Mouse (Mus musculus): ENCODE measurements around the gene Hoxd10.

Gene Hoxd10

DNA sequence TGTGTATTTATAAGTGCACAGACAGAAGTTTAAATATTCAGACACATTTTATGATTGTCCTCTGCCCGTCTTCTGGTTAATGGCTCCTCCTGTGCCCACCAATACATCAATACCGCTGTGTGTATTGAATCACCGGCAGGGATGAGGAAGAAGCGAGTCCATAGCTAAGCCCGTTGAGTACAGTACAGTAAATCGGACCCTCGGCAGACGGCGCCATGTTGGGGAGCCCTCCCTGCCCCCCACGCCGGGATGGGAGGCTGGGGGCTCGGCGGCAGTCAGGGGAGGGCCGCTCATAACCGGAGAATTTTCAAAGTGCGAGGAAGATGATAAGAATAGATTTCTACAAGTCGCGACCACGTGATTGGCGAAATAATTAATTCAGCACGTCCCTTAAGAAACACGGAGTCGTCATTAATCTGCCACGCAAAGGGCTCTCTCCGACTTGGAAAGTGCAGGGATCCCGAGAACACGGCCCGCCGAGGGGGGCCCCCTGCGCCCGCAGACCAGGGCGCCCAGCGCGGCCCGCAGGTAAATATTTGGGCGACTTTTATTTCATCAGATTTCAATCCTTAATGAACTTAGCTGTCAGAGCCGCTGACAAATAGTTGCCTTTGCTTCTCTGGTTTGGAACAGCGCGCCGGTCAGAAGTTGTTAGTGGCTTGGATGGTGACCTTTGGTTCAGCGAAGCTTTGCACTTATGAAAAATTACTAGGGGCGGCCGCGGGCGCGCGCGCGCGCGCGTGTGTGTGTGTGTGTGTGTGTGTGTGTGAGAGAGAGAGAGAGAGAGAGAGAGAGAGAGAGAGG, 41.0 kb downstream of the Hoxd10 start:
- no peak for DNase-seq

DNA sequence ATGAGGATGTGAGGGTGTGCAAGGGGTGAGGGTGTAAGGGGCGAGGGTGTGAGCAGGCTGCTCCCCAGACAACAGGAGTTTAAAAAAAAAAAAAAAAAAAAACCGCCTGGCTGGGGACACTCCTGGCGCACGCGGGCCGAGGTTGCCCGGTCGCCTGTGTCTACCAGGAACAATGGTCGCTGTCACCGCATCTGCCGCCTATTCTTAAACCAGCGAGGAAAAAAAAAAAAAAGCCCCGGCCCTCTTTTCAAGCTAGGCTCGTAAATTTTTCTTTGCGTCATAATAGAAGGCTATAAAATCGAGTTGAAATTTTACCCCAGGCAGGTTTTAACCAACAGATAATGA, 41.6 kb downstream of the Hoxd10 start:
- DNase-seq: no peak

DNA sequence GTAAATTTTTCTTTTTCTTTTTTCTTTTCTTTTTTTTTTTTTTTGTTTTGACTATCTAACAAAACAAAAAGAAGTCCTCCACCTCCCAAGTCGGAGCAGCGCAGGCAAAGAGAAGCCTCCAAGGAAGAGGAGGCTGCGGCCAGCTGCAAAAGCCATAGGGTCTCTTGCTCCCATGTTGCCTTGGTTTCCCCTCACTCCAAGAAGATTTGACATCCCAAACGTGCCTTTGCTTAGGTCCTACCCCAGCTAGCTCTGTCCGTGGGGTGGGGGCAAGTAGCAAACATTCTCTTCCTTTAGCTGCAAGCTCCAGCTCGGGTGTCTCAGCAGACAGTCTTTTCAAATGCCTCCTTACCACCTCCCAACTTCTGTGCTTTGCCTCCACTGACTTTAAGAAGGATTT, 42.0 kb downstream of the Hoxd10 start:
- no peak for DNase-seq

DNA sequence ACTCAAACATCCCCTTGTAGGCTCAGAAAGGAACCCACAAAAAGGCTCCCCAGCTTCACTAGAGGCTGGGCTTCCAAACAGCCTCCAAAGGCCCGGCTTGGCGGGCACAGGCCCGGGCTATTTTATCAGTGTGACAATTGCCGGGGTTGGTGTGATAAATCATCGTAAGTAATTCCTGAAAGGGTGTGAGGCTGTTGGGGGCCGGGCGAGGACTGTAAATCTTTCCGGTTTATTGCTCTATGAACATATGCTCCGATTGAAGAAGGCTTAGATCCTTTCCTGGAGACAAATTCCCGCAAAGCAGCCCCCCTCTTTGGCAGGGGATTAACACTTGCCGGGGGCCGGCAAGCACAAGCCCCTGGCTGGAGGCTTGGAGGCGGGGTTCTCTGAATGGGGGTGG, 42.7 kb downstream of the Hoxd10 start:
- no peak for DNase-seq

DNA sequence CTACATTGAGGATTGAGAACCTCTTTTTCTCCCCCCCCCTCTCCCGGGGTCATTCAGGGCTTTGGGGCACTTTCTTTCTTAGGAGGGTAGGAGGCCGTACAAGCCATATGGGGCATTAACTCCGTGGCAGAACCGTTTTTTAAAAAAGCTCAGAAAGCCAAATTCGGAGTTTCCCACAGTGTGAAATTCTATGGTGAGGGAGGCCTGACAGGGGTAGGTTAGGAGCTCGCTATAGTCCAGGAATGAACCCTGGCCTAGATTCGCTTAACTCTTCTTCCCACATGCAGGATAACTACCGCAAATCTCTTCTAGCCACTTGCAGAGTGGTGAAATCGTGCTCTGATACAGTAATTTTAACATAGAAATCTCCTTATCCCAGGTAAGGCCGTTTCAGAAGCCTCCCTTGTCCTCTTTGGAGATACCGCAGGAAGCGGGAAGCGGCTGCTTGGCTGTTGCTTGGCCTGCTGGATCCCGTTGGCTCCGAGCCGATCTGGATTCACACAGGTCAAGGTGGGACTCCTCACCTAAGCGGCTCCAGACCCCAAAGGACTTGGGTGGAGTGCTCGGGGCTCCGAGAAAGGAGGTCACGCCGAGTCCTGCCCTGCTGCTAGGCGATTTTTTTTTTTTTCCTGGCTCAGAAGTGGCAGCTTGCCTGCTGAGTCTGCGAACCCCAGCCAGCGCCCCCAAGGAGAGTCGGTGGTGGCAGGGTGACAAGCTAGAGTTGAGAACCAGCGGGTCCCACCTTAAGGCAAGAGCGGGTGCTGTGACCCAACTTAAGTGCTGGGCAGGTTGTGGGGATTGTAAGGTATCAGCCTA, 43.5 kb downstream of the Hoxd10 start:
- no peak for DNase-seq

DNA sequence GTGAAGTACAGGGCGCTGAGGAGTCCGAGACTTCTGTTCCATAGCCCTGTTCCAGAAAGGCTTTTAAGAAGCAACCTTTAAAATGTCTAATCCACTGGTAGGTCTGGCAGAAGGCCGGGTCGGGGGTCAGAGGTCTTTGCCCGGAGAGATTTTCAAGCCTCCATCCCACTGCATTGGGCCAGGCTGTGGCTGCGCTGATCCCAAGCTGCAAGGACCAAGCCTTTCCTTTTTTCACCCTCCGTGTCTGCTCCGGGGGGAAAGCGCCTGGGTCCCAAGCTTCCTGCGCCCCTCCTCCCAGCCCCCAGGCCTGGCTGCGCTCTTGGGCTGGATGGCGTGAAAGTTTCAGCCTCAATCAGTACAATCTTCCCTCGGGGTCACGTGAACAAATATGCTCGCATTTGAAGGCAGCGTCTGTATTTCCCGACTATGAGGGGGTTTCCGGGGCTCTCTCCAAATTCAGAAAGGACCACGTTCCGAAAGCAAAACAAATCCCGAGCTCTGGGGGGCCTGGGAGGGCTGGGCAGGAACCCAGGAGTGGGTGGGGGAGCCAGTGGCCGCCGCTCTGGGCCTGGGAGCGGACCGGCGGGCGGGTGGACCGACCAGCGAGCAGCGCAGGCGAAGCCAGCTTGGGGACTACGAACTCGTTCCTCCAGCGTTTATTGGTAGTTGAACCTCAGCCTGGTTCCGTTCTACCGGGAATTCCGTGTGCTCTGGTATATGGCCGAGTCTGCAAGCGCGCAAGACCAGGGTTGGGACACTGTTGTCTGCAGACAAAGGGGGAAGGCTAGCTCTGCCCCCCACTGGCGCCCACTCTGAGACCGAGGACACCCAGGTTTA, 44.3 kb downstream of the Hoxd10 start:
- peak; percentile 8 for DNase-seq

DNA sequence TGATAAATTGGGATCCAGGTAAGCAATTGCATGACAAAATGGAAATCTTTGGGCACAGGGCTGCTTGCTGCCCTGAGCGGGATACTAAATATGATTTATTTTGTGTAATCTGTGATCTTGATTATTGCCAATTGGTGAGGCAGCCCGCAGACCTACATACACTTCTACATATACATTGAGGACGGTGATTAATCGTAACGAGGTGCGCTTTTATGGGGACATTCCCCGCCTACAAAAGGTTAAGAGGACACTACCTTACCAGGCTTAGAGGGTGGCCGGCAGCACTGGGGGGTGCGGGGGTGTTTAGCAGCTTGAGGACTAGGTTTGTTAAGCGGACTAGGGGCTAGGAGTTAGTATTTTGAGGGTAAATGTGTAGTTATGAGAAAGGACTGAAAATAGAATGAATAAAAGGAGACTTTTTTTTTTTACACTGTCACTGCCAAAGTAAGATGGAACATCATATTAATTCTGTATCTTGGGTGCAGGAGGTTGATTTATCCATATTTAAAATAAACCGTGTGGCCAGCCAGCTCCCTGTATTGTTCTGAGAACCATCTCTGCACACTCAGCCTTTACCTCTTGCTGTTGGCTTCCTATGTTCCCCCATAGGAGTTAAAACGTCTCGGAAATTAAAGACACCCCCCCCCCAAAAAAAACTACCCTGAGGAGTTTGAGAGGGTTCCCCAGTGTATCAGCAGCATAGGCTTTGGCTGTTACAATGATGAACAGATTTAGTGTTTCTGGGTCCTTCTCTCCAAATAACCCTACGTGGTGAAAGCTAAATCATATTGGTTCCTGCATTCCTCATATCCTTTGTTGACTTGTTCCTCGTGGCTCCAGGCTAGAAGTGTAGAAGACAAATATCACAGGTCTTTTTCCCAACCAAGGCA, 45.2 kb downstream of the Hoxd10 start:
- no peak for DNase-seq

DNA sequence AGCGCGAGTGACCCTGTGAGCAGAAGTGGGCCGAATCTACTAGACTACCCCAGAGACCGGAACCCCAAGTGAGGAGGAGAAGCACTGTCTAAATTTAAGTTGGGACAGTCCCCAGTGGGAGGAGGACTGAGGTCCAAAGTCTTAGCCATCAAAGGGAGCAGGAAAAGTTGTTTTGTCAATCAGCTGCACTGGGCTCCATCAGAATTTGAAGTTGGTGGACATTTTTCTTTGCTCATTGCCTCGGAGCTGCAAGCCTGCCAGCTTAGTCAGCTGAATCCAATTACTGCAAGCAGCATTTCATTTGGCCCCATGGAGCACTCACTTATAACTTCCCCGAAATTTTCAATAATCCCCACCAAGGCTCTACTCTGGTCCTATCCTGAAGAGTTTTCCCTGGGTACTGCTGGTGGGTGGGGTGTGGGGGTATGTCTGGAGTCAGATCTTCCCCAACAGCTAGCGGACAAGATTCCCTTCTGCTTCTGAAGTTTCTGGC, 45.9 kb downstream of the Hoxd10 start:
- DNase-seq: peak; percentile 4

DNA sequence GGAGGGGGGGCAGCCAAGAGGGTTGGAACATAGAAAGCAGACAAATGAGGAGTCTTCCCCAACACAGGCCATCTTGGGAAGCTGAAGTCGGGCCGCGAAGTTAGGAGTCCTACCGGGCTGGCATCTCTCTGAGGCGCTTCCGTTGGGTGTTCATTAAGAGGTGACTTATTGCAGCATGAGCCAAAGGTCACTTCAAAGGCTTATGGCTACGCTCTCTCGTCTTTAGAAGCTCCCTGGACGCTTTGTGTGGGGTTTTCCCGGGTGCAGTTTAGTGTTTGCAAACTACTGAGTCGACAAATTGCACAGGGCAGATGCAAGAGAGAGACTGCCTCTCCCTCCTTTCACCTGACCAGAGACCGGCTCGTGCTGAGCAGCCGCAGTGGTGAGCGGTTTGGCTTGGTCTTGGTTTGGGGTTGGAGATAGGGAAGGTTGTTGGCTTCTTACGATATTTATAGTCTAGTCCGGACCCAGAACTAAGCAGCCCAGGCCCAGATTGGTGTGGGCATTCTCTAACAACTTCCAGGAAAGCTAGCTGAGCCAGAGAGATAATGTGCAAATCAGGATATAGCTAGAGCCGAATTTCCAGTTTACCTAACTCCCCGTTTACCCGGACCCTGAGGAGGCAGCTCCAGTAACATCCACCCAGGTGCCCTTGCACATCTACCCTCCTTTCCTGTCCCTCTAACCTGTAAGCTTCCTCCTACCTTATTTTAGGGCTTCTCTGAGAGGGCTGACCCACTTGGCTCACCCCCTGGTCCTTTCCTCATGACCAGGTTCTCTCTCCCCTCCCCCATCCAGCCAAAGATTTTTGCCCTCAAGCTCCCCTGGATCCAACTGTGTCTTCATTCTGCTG, 47.1 kb downstream of the Hoxd10 start:
- no peak for DNase-seq

DNA sequence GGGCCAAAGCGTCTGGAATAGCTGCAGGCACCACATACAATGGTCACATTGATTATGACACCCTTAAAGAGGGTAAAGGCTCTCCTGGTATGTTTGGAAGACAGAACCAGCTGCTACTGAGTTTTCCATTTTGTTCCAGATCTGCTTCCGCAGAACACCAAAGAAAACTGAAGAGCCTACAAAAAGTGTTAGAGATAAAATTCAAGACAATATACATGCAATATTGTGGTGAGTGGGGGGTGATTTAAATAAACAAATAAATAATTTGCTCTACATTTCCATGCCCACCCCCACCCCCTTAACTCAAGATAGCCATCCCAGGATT, 47.7 kb downstream of the Hoxd10 start:
- DNase-seq: no peak

DNA sequence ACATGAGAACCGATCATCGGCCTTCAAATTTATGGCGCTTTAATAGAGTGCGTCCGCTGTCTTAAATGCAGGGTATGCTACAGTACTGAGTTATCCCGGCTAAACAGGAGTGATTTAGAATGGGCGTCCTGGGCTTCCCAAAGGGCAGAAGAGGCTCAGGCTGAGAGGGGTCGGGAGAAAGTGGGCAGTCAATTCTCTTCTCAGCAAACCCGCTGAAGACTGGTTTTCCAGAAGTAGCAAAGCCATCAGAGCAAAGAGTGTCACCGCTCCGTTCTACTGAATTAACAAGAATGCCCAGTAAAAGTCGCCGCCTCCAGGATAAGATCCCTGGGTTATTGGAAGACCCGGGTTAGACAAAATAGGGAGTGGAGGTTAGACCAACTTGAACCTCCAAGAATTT, 48.1 kb downstream of the Hoxd10 start:
- DNase-seq: no peak

DNA sequence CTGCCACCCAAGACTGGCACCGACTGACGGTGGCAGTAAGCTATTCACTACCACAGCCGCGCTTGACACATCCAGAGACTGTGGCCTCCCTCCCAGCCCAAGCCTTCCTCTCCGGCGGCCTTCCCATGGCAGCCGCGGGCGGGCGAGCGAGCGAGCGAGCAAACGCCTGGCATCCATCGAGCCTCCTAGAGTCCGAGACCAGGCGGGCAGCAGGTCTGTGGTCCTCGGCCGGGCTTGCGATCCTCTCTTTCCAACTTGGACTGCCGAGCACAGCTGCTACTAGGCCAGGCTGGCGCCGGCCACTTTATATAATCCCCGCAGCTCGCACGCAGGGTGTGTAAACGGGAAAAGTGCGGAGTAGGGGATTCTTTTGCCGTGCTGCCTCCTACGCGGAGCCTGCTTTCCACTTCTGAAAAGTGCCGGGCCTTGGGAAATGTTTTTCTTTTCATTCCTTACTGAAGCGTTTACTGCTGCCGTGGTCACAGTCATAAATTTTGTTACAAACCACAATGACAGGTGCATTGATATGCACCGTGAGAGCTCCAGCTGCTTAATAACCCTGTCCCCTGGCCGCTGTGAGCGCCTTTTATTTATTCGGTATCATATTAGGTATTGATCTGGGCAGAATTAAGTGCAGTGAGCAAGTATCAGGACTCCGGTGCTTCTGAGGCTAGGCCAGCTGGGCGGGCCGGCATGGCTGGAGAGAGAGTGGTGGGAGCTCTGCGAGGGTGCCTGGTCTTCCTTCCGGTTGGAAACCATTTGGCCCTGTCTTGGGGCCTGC, 48.8 kb downstream of the Hoxd10 start:
- DNase-seq: peak; percentile 12

DNA sequence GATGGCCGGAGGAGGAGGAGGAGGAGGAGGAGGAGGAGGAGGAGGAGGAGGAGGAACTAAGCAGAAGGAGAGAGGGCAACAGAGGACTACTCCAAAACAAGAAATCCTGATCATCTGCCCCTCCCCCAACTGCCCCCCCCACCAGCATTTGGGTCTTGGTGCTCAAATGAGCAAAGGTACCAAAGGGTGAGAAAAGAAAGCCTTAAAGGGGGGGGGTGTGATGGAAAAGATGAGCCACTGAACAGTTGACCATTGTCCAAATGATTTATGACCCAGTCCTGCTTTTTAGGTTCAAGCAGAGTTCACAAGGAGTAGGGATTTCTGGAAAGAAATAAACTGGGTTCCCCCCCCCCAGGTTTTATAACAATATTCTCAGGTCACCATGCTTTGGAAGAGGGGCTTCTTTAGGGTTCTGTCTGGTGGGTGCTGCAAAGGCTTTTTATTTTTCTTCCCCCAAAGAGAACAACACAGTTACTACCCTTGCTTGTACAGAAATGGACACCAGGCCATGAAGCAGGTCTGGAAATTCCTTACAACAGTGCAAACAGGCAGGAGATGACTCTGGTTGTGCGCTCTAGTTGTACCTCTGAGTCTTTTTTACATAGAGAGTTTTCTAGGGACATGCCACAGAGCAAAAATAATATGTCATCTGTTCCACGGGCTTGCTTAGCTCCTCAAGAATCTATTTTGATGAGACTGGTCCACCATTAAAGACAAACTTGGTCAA, 49.7 kb downstream of the Hoxd10 start:
- DNase-seq: peak; percentile 1

DNA sequence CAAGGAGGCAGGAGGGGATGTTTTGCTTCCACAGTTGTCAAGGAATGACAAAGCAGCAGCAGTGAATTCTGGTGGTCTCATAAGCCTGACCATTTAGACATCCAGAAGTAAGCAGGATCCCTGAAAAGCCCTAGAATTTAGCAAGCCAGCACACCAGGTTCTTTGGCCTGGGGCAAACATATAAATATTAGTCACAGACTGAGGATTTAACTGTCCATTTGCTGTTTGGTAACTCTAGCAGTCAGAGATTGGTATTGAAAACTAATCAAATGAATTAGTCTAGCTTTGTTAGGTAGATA, 50.2 kb downstream of the Hoxd10 start:
- no peak for DNase-seq

Data from right cerebral cortex, postnatal 25 days (tissue).